Mouse (Mus musculus): ENCODE results near the gene Sde2.

Sde2 gene

DNA sequence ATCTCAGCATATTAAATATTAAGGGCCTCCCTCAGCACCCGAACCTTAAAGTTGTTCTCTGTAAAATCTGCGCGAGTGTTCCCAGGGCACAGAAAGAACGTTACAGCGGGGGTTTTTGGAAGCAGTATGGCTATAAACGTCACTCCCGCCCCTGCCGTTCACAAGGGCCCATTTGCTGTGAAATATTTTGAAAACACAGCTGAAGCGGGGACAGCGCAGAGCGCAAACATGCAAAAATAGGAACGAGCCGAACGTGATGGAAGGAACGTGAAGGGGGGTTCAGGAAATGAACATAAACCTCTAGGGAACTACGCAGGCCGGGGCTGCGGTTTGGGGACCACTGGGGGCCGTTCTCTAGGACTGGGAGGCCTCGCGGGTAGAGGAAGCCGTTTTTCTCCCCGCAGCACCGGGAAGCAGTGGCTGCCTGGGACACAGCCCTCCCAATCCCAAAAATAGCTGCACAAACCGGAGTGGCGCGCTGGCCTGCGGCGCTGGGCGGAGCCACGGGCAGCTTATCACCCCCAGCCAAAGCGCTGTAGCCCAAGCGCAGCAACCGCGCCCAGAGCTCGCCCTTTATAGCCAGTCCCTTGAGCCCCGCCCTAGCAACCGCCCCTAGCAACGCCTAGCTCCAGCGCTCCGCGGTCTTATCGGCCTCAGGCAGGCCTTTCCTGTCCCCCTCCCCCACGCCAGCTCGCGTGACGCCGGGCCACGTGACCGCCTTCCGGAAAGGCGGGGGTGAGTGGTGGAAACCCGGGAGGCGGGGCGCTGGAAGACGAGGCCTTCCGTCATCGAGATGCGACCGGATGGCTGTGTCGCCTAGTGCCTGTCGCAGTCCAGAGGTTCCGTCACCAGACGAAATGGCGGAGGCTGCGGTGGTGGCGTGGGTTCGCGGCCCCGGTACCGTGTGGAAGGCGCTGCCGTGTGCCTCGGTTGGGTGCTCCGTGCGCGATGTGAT lies at the start of gene Sde2:
Gene Sde2 (plus strand): TSS at position 812 of the 955 bp plus-strand sequence.
- peak; percentile 100 for DNase-seq (ENCODE audit: low spot score)

DNA sequence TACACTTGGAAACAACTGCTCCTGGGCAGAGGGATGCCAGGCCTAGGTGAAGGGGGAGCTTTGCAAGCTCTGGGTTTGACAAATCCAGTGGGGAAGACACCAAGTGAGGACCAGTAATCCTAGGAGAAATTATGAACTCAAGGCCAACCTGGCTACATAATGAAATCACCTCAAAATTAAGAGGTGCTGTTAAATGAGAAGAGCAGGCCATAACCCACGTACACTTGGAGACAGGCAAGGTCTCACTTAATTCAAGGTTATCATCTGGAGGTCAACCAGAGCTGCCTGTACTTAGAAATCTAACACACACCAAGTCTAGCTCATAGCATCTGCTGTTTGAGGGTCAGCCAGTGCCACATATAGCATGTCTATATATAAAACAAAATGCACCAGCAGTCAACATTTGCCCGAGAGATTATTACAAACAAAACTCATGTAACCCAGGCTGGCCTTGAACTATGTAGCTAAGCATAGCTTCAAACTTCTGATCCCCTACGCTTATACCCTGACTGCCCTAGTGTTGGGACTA lies 49.4 kb upstream of the Sde2 start:
- DNase-seq (ENCODE audit: low spot score), result no peak

DNA sequence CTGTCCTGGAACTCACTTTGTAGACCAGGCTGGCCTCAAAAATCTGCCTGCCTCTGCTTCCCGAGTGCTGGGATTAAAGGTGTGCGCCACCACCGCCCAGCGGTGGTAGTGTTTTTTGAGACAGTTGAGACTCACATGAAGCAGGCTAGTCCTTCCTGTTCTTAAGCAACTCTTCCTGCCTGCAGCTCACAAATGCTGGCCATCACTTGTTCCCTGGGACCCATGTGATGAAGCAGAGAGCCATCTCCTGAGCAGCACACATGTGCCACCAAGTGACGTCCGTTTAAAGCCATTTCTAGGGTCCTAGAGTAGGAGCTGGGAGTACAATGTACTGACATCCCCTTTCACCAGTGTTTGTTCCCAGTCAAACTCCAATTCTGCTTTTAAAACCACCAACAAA lies 47.0 kb upstream of the Sde2 start:
- no peak for DNase-seq (ENCODE audit: low spot score)

DNA sequence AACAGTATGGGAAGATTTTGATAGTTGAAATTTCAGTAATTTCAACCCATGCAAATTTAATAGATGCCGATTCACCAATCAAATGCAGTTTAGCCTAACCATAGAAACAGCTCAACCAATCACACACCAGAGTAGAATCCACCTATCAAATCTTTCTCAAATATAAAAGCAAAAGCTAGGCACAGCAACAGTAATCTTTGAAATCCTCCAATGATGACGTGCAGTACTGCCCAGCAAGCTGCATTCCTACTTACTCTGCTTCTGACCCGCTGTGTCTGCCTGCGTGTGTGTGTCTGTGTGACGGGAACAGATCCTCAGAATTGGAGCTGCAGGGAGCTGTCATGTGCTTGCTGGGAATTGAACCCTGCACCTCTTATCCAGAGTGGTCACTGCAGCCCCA lies 42.1 kb upstream of the Sde2 start:
- no peak for DNase-seq (ENCODE audit: low spot score)

DNA sequence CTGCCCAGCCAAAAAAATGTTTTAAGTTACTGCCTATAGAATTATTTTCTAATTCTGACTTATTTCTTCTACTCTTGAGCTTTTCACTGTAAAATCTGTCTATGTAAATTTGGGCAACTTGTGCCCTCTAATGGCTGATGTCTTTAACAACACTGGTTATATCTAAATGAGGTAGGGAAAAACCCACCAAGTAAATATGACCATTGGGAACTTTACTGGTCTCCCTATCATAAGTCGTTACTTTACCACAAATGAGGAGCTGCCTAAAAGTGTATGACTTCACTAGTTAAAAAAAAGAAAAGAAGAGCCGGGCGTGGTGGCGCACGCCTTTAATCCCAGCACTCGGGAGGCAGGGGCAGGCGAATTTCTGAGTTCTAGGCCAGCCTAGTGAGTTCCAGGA lies 40.0 kb upstream of the Sde2 start:
- no peak for DNase-seq (ENCODE audit: low spot score)

DNA sequence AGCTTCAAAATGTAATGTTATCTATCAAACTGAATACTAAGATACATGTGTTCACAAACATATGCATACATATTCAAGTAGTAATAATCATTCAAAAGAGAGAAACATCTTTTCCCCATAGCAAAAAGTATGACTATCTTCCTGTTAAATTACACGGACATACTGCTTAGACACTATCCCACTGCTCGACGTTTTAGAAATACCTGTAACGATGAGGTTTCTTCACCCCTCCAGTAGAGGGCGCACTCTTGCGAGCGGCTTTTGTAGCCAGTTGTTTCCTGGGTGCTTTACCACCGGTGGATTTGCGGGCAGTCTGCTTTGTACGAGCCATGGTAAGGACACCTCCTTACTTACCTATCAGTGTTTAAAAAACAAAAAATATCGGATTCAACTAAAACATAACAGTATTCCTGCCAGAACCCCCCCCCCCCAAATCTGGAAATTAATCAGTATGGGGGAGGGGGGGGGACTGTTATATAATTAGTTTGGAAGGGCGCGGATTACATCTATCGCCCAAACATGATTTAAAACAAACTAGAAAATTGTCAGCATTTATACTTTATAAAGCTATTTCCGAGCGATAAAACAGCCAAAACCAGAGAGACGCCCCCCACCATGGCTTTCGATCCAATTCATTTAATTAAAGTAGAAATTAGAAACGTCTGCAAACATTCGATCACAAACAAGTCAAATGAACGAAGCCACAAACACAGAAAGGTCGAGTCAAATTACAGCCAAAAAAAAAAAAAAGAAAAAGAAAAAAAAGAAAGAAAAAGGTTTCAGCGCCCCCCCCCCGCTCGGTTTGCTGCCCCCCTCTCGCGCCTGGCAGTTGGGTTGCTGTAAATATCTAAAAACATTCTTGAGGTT lies 39.1 kb upstream of the Sde2 start:
- no peak for DNase-seq (ENCODE audit: low spot score)

DNA sequence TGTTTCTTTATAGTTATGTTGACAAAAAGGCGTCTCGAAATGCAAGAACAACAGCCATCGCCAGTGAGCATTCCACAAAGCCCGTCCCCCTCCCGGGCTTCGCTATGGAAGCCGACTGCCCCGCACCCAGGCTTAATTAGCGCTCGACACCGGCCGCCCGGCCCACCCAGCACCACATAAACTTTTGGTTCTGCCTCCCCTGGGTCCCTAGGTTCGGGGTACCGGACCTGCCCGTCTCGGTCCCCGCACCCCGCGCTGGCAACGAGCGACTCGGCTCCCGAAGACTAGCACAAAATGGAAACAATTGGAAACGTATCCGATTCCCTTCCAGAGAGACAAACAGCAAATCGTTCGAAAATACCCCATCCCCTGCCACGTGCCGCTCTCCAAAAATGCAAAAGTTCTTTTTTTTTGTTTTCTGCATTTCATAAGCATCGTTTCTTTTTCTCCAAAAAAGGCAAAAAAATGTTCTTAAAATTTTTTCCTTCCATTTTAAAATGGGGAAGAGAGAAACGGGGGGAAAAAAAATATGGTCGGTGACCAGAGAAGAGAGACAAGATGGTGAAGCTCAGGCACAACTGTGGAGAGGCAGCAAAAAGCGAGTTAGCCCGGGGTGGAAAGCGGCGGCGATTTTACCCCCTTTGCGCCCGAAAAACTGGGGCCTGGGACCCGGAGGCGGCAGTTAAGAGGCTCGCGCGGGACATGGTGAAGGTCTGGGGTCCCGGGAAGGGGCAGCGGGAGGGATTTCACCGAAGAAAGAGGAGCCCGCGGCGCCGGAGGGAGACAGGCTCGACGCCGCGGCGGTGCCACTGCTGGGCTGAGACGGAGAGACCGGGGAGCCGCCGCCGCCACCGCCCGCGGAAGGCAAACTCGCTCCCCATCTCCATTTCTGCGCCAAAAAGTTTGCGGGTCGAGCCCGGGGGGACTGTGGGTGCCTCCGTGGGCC lies 38.2 kb upstream of the Sde2 start:
- DNase-seq (ENCODE audit: low spot score), result peak; percentile 45

DNA sequence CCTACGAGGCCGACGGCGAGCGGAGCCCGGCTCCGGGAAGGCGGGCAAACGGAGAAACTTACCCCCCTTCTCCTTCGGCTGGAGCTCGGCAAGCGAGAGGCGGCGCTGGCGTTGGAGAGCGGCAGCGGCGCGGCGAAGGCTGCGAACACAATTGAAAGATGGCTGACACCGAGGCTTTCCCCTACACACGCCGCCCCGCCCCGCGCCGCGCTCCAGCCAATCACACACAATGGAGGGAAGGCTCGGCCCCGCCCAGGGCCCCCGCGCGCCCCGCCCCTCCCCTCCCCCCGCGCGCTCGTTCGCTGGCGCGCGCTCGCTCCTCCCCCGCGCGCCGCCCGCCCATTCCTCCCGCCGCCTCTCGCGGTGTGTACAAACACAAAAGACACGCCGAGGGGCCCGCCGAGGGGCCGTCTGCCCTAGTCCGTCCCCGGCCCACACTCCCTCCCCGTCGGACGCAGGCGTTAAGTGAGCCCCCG lies 37.5 kb upstream of the Sde2 start:
- DNase-seq (ENCODE audit: low spot score), result peak; percentile 90

DNA sequence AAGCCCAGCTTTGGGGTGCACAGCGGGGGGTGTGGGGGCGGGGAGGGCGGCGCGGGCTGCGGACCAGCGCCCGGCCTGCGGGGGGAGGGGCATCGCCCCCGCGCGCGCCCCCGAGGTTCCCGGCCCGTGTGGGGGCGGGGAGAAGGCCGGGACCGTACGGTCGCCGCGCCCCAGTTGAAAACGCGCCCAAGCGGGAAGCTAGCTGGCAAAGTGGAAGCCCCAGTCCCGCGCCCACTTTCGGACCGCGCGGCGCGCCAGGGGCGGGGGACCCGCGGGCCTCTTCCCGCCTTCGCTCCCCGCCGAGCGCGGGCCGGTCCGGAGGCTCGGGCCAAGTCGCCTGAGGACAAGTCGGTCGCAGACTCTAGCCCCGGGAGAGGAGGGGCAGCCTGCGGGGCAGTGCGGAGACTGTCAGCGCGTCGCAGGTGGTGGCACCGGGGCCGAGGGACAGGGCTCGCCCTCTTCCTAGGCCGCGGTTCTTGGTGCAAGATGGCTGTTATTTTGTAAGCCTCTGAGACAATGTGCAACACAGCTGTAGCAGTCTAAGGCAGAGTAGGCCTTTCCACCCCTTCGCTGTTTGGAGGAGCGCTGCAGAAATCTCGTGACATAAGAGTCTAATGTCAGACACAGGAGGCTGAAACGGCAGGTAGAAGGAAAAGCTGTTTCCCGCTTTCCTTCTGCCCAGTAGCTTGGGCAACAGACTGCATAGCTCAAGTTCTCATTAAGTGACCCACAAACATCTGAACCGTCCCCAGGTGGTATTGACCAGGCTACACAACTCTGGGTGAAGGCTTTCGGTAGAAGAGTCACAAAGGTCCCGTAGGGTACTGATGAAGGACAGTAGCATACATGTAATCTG lies 36.8 kb upstream of the Sde2 start, which contains the start of gene H3f3a:
Gene H3f3a (minus strand): TSS at position 59 of the 856 bp plus-strand sequence.
- peak; percentile 76 for DNase-seq (ENCODE audit: low spot score)

DNA sequence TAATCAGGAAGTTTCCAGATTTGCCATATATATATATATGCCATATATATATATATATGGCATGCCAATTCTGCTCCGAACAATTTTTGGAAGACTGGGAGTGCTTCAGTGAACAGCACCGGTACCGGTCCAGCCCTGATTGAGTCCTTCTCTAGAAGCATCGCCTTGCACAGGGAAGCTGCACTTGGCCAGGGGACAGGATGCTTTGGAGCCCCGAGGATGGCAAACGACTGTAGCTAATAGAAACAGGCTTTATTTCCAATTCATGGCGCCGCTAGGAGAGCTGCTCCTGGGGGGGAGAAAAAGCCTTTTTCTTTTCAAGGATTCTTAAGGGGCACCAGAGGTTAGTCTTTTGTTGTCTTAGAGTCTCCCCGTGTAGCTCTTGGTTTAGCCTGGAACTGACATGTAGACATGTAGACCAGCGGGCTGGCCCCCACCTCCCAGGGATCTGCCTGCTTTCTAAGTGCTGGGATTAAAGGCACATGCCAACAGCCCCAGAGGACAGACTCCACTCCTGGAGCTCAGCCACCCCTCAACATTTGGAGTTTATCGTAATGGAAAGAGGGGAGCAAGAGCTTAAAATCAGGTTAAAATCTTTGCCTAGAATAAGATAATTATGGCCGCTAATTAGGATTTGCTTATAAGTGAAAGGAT lies 35.4 kb upstream of the Sde2 start:
- no peak for DNase-seq (ENCODE audit: low spot score)

DNA sequence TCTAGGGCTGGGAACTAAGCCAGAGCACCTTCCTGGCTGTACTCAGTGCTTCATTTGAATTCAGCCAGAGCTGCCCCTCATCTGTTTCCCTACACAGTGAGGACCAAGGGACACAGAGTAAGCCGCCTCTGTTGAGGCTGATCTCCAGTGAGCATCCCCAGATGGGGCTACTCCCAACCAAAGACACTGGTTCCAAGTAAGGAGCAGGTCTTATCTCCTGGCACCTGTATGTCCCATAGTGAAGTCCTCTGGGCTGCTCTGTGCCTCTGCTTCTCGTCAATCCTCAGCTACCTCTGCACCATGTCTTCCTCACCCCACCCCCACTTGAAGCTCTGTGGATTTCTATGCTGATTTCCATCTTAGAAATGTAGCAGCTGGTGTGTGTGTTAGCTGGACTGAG lies 32.9 kb upstream of the Sde2 start:
- no peak for DNase-seq (ENCODE audit: low spot score)

DNA sequence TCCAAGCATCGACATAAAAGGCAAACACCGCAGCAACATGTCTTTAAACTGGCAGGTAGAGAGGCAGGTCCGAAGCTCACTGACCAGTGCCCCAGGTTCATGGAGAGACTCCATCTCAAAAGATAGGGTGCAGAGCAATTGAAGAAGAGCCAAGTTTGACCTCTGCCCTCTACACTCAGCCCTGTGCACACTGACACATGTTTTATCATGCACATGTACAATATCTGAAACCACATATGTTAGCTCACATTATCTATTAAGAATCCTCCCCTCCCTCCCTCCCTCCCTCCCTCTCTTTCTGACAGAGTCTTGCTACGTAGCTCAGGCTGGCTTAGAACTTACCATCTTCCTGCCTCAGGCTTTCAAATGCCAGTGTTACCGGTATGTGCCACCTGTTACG lies 29.8 kb upstream of the Sde2 start:
- no peak for DNase-seq (ENCODE audit: low spot score)

DNA sequence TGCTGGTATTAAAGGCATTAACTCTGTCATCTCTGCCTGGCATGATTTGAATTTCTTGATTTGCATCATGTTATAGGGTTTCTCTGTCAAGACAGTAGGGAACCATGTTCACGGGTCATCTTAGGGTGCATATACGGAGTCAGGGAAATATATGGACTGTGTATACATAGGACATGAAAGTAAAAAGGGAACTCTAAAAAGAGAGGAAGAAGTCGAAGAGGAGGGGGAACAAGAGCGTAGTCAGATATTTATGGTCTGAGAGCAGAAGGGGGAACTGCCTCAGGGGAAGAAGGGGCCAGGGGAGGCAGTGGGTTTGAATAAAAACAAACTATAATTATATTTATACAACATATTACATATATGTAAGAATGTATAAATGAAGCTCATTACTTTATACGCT lies 28.7 kb upstream of the Sde2 start:
- no peak for DNase-seq (ENCODE audit: low spot score)

DNA sequence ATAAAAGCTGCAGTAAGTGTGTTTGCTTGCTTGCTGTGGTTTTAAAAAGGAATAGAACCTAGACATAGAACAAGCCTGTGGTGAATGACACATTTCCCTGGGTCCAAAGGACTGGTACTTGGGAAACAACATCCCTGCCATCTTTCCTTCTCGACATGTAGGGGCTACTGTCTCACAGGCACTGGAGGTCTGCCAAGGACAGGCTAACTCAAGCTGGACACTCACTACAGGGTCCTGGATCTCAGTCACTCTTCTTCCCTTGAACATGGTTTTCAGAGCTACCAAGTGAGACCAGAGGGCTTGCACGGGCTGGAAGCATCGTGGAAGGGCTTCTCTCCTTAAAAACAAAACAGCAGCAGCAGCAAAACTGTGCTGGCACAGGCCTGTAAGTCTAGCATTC lies 27.2 kb upstream of the Sde2 start:
- DNase-seq (ENCODE audit: low spot score), result no peak

DNA sequence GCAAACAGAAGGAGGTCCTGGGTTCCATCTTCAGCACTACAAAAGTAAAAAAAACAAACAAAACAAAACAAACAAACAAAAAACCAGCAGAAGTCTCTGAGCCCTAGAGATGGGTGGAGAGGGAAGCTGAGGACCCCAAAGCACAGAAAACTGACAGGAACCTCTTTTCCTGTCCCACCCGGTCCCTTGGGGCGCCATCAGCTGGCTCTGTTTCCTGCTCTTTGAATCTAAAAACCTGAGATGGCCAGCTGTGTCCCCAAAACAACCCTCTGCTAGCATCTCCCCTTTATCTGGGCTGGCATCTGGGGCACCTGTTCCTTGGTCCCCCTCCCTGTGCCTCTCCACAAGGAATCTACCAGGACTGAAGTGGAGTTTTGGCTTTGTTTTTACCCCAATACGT lies 26.2 kb upstream of the Sde2 start:
- DNase-seq (ENCODE audit: low spot score), result no peak

DNA sequence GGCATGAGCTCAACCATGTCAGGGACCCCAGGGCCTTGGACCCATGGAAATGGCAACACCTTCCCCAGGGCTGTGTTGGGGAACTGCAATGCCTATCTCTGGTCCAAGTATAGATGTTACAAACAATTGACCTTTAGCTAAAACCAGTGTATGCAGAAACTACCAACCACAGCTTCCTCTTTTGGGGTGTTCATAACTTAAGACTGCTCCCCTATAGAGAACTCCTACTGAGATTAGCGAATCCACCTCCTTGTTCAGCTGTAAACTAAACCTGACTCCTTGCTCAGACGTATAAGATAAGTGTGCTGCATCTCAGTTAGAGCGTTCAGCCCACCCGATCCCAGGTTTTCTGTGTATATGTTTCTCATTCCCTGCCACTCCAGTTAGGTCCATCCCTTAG lies 24.3 kb upstream of the Sde2 start:
- no peak for DNase-seq (ENCODE audit: low spot score)

DNA sequence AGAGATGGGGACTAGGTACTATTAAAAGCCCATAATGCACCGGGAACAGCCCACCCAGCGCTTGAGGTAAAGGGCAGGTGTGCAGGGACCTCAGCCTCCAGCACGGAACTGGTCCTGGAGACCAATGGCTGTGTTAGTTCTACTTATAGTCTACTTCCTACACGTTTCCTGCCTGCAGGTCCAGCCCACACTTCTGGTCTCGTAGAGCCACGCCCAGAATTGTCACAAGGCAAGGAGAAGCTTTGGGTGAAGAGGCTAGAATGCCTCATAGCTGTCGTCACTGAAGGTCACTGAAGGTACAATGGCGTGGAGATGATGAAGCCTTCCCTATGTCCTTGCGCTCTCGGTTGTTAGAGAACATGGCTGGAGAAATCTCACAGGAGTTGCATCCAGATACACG lies 21.2 kb upstream of the Sde2 start:
- DNase-seq (ENCODE audit: low spot score), result no peak

DNA sequence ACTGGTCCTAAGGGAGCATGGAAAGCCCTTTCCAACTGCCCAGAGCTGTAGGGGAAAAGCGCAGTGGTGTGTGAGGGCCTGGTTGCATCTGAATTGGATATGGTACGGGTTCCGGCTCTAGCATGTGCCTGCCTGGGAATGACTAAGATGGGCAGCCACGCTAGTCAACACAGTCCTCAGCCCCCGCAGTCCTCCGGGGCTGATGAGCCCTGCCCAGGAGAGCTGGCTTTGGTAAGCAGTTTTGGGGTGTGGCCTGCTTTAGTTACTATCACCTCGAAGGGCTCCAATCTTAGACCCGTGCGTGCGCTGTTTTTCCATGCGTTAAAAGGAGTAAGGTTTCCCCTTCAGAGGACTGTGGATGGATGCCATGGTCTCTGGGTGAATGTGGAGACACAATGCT lies 20.8 kb upstream of the Sde2 start:
- DNase-seq (ENCODE audit: low spot score), result no peak

DNA sequence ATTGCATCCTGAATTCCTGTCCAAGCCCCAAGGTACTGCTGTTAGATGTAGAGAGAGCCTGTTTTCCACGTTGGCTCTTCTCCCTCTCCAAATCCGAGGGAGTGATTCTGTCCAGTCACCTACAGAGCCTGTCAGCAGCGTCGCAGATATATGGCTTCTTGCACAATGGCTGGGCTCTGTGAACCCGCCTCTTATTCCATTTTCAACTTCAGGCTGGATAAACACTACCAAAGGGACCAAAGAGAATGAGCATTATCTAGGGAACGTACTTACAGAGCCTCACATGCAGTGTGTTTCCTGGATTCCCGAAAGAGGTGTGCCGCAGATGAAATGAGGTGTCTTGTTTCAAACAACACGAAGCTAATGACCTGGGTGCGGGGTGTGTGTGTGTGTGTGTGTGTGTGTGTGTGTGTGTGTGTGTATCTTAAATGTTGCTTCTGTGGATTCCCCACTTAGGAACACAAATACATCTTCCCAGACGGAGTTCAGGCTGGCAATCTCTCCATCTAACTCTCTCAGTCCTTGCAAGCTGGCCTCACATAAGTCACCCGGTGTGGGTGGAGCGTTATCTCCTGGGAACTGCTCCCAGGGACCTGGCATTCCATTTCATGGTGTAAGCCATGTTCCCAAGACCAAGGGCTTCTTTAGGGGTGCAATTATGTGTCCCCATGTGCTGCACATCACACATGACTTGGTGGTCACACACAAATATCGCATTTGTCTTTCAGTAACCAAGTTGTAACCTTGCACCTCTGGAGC lies 20.2 kb upstream of the Sde2 start:
- DNase-seq (ENCODE audit: low spot score), result no peak

Data from ovary, adult 18-20 months (tissue).